Mouse (Mus musculus) lung, postnatal 14 days (tissue): ENCODE data around the gene Atf5.
A peak's percentile ranks its signal among the peaks of the same experiment; 100 is the strongest.

Experiments
- DNase-seq: peaks from one replicate; pipeline ENCODE4 v3.0.0; 2021

The Atf5 gene

DNA sequence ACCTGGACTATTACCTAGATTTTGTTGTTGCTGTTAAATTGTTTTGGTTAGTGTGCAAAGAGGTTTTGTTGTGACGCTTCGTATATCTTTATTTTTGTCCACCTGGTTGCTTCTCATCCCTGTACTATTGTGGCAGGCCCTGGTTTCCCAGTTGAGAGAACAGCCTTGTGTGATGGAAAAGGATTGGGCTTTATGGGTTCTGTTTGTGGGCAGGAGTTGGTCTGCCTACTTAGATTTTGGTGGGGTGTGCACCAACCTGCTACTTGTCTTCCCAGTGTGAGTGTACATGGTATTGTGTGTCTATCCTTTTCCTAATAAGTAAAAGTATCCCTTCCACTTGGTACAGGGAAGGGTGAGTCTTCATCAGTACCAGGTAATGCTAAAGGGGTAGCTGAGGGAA is 2.9 kb upstream of the Atf5 start:
- DNase-seq = no peak

DNA sequence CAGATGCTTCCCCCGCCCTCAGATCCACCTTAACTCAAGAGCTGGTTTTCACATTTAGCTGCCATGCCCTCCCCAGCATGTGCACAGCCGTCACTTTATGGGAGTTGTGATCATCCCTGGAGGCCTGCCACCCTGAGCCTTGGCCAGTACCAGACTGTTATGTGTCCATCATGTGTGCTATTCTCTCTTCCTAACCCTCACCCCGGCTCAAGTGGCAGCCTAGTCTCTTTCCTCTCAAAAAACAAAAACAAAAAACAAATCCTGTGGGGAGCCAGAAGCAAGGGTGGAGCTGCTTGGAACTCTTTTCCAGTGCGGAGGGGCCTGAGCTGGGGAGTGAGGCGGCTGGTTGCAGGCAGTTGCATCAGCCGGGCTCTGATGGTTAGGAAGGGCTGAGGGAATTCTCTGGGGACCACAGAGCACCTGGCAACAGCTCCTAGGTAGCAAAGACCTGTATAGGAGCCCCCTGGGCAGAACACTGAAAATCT is 2.3 kb upstream of the Atf5 start:
- peak; percentile 64 for DNase-seq

DNA sequence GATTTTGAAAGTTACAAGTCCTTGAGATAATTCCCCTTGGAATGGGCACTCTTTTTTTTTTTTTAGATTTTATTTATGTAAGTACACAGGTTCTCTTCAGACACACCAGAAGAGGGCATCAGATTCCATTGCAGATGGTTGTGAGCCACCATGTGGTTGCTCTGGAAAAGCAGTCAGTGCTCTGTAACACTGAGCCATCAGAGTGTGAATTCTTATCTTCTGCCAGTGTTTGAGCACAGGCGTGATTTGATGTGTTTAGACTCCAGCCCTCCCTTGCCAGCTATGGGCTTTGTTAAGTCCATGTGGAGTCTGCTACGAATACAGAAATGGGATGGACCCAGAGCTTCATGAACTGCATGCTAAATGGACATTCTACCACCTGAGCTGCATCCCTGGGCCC is 1.7 kb upstream of the Atf5 start:
- peak; percentile 34 for DNase-seq

DNA sequence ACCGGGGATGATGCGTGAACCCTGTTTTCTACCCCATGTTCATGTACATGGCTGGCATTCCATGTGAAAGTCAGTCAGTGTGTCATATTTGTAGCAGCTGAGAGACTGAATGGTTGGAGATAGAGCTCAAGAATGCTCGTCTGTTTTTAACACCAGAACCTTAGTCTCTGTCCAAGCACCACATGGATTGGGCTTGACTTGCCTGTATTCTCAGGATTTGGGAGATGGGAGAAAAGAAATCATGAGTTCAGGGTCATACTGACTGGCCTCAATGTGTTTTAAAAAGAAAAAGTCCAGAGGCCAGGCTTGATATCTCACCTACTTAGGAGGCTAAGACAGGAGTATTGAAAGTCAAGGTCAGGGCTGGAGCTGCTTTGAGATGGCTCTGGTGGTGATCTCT is 983 bp upstream of the Atf5 start:
- no peak for DNase-seq

DNA sequence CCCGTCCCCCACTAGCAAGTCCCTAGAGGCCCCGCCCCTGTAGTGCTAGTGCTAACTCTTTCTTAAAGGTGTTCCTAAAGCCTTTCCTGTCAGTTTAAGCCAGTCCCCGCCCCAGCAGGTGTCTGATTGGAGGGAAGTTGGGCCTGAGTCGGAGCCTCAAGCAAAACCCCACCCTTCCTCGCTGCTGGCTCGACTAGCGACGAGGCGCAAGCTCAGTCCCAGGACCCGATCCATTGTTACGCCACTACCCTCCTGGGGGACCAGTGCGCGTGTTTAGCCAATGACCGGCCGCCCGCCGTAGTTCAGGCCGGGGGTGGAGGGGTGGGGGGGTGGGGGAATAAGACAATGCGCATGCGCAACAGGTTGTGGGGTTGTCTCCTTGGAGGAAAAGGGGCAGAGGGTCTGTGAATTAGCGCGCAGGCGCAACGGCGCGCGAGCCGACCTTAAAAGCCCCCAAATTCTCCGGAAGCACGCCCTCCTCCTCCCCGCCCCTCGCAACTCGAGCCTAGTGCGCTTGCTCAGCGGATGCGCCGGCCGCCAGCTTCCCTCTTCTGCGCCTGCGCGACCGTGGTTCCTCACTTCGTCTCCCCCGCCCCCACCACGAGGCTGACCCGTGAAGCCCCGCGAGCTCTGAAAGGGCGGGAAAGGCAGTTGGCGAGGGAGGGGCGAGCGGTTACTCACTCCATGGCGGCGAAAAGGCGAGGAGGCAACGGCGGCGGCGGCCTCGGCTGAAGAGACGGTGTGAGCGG is 563 bp downstream of the Atf5 start, which contains the start of the genes Nup62 and Il4i1:
Gene Nup62, plus strand, starts transcription at position 368 of the 749 bp plus-strand sequence.
Gene Il4i1, plus strand, starts transcription at position 667 of the 749 bp plus-strand sequence.
- DNase-seq = peak; percentile 99

DNA sequence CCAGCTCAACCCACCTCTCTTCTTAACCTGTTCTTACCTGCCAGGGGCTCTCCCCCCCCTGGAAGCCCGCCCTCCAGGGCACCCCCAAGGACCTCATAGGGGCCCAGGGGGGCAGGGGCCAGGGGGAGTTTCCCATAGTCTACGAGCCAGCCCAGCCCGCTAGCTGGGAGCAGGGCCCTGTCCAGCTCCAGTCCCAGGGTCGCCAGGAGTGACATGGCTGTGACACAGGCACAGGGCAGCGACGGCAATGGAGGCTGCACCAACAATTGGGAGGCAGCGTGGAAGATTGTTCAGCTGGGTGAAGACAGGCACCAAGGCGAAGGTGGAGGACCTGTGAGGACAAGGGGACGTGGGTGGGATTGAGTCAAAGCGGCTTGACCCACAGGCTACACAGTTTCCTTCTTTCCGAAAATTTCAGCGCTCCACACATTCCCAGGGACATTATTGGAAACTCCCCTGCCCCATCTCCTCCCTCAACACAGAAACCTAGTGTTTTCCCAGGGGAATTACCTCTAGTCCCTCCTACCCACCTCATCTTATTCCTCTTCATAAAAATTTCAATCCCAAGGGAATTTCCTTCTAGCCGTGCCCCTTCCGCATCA is 1.4 kb downstream of the Atf5 start:
- no peak for DNase-seq

DNA sequence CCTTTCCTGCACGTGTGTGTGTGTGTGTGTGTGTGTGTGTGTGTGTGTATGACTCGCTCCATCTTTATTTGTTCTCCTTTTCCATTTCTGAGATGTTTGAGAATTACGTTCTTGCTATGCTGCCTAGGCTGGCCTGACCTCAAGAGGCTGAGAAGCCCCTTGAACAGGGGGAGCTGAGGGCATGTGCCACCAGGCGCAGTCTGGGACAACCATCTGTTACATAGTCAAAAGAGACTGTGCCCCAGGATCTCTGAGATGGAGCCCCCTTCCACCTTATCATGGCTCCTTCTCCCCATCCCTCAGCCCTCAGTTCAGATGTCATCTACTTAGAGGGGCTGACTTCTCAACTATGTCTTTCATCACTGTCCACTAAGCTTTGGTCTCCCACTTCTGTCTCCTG is 2.0 kb downstream of the Atf5 start:
- no peak for DNase-seq

DNA sequence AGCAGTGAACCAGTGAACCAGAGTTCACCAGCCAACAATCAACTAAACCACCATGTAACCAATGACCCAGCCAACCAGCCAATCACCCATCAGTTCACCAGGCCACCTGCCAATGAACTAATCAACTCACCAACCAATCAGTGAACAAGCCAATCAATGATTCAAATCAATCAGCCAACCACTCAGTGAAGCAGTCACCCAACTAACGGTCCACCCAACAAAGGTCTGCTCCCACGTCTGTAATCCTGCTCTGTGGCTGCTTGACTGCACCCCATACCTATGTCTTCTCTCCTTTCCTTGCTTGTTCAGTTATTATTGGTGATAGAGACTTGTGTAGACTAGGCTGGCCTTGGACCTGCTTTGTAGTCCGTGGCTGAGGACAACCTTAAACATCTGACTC is 2.5 kb downstream of the Atf5 start:
- DNase-seq = no peak

DNA sequence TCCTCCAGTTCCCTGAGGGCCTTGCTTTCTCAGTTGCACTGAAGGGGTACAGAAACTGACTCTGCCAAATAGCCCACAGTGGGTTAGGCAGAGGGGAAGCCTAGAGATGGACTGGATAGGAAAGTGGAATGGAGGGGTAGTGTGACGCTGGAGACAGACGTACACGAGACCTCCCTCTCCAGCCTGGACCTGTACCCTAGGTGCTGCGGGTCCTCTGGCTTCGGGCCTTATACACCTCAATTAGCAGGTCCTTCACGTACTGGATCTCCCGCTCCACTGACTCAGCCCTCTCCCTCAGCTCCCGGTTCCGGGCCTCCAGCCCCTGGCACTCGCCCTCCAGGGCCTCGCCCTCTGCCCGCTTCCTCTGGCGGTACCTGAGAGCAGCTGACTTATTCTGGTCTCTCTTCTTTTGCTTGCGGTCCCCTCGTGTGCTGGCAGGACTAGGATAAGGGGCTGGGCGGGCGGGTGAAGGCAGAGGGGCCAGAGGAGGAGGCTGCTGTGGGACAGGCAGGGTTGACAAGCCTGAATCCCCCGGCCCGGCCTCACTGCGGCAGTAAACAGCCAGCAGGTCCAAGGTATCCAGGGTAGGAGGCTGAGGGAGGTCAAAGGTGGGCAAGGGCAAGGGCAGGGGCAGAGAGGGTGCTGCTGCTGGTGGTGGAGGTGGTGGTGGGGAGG is 3.7 kb downstream of the Atf5 start:
- DNase-seq = no peak

- DNase-seq = no peak
These were observed 5.5 kb downstream of the Atf5 start for GRCm38 (mm10) chr7:44810819-44811557.

- DNase-seq = no peak
These were observed 6.1 kb downstream of the Atf5 start for GRCm38 (mm10) chr7:44810365-44810764.

GRCm38 (mm10) chr7:44809466-44809865 is 7.0 kb downstream of the Atf5 start:
- DNase-seq = no peak

DNA sequence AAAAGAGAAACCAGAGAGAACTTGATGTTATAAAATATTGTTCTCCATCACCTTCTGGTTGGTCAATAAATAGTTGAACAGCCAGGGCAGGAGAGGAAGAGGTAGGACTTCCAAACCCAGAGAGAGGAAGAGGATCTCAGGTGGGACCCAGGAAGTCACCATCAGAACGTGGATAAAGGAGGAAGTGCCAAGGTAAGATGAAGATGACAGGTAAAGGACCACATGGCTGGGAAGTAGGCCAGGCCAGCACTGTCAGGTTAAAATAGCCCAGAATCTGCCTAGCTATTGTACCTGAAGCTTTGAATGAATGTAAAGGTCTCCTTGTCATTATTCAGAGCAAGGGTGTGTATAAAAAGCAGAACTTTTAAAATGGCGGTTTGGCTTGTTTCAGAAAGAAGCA is 7.5 kb downstream of the Atf5 start:
- no peak for DNase-seq

- no peak for DNase-seq
These were observed 23.7 kb downstream of the Atf5 start for GRCm38 (mm10) chr7:44792781-44793180.

GRCm38 (mm10) chr7:44790066-44790465 is 26.4 kb downstream of the Atf5 start:
- DNase-seq = no peak

DNA sequence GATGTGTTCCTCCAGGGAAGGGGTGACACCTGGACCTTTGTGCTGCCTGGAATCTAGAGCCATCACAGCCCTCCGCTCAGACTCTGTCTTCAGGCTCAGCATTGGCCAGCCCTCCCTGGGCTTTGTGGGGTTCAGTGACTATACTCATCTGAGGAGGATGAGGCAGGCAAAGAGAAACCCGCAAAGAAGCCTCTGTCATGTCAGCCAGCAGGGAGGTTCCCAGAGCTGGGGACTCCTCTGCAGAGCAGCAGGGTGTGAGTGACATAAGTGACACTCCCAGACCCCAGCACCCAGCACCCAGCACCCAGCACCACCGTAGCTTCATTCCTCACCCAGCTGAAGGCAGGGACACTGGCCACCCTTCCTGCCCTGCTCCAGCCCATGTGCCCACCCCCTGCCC is 26.9 kb downstream of the Atf5 start:
- no peak for DNase-seq

- no peak for DNase-seq
These were observed 36.4 kb downstream of the Atf5 start for GRCm38 (mm10) chr7:44780101-44780500.

DNA sequence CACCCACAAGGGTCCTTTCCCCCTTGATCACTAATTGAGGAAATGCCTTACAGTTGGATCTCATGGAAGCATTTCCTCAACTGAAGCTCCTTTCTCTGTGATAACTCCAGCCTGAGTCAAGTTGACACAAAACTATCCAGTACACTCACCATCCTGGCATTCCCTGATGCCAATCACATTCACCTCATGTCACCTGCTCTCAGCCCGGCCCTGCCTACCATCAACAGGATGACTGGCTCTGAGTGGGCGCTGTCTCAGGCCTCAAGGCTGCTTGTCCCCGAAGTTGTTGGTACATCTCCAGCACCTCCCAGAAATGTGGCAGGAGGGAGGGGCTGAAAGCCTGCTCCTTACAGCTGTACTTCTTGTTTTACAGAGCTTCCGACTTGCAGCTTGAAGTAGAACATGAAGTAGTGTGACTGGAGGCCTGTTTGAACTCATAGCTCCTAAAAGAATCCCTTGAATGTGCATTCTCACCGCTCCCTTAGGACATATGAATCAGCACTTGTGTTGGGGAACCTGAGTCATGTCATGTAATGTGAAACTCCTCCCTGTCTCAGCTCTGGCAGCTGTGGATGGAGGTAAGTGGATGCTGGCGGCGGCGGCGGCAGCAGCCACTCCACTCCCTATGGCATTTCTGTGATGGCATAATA is 39.5 kb downstream of the Atf5 start:
- no peak for DNase-seq

DNA sequence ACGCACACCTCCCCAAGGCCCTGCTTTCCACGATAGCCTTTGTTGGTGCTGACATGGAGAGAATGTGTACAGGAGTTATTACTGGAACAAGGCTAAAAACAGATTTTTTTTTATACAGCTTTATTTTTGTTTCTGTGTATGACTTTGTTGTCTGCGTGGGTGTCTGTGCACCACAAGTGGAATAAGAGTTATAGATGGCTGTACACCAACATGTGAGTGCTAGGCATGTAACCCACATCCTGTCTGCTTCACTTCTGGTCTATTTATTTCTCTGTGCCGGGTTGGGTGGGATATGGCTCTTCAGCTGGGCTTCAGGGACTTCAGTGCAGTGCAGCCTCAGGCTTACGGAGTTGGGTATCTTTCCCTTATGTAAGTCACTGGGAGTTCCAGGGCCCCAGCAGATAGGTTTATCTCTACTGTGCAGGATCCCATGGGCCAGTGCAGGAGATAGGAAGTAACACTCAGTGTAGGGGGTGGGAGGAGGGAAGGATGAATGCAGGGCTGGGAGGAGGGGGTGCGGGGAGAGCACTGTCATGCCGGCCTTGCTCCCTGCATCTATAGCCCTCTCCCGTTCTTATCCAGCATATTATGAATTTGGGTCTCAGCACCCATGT is 43.8 kb downstream of the Atf5 start:
- no peak for DNase-seq

- peak; percentile 80 for DNase-seq
These were observed 46.3 kb downstream of the Atf5 start for GRCm38 (mm10) chr7:44770046-44770578.

DNA sequence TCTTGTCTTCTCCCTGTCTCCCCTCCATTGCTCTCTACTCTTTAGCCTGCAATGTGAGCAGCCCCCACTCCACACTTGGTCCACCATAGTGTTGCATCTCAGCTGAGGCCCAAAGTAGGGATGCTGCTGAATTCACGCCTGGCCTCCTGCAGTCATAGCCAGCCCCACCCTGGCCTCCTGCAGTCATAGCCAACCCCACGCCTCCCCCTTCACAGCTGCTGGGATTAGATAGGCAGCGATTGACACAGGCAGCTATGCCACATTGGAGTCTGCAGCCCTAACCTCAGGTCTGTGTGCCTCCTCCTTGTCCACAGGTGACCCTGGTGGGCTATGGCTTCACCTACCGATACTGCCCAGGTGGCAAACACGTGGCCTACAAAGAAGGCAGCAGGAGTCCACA is 48.3 kb downstream of the Atf5 start:
- no peak for DNase-seq
